ENCODE assay signal across 8 mouse cellular contexts in the genomic region with DNA sequence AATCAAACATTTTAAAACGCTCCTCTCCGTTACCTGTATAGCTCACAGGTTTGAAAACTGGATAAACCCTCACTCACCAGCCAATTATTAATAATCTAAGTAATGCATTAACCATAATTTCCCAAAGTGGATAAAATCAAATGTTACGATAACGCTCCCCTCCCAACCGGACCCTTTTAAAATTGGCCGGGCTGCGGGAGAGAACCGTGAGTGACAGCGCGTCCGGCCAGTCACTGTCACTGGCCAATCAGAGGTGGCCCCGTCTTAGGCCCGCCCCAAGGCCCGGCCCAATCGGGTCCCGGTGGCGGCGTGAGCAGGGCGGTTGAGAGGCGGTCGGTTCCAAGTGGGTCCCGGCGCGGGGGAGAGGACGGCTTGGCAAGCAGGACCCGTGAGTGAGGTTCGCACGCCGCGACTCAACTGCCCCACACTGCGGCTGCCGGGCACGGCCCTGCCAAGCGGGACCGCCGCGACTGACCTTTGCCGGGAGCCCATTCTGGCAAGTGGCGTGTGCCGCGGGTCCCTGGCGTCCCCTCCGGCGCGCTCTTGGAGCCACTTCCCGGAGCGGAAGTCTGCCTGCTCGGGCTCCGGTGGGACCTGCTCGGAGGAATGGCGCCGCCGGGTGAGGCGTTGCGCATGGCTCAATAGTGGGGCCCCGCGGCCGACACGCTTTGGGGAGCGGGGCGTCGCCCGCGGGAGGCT. TPM values are rescaled to one million over a fixed set of nuclear protein-coding genes. Genes with fewer than 3 reads are reported as not detected.
DNase-seq lines count a peak whose midpoint lies in the region; ATAC-seq and TF ChIP-seq lines count a peak whose summit lies in the region.

A gene (plus strand): TSS at position 301 of the 699 bp plus-strand sequence.

- peak within 1 kb of the TSS; percentile 99 for H3K27ac ChIP-seq in forebrain, embryonic 10.5 days
- peak within 1 kb of the TSS; percentile 97 for H3K27ac ChIP-seq in heart, embryonic 15.5 days
- peak within 1 kb of the TSS; percentile 63 for H3K27ac ChIP-seq in liver, embryonic 14.5 days
- peak within 1 kb of the TSS; percentile 87 for H3K27ac ChIP-seq in neural tube, embryonic 11.5 days (ENCODE audit: low read depth, low read length)
- H3K27ac ChIP-seq in stomach, postnatal 0 days (replicated peaks): peak within 1 kb of the TSS; percentile 95

- WGBS in forebrain, embryonic 10.5 days: under 1% methylated on average over 64 of the region's 64 CpGs
- WGBS in heart, embryonic 15.5 days: under 1% methylated on average over 64 of the region's 64 CpGs
- whole genome bisulfite sequencing in liver, embryonic 14.5 days (ENCODE audit: insufficient replicate concordance): under 1% methylated on average over 64 of the region's 64 CpGs
- under 1% methylated on average over 64 of the region's 64 CpGs for WGBS in neural tube, embryonic 11.5 days
- WGBS in stomach, postnatal 0 days: under 1% methylated on average over 64 of the region's 64 CpGs

- H3K36me3 ChIP-seq in forebrain, embryonic 10.5 days (replicated peaks): peaks cover 31% of the 10 kb centered on the region
- H3K36me3 ChIP-seq in heart, embryonic 15.5 days: peaks cover 5% of the 10 kb centered on the region; the same call in 1 of the 2 replicates
- peaks cover 12% of the 10 kb centered on the region for H3K36me3 ChIP-seq in liver, embryonic 14.5 days (replicated peaks; ENCODE audit: control insufficient read depth, insufficient read depth, low read depth)
- peaks cover 2% of the 10 kb centered on the region for H3K36me3 ChIP-seq in neural tube, embryonic 11.5 days (ENCODE audit: control insufficient read depth, insufficient read depth, low read length)
- peaks cover 3% of the 10 kb centered on the region; the same call in 1 of the 2 replicates for H3K36me3 ChIP-seq in stomach, postnatal 0 days (ENCODE audit: control insufficient read depth, insufficient read depth, low read length)

- H3K4me3 ChIP-seq in forebrain, embryonic 10.5 days: peak within 1 kb of the TSS; percentile 83
- H3K4me3 ChIP-seq in heart, embryonic 15.5 days: peak within 1 kb of the TSS; percentile 93
- H3K4me3 ChIP-seq in liver, embryonic 14.5 days (ENCODE audit: insufficient read depth in 1 of 2, low read depth in 2 of 2, low read length in 2 of 2): peak within 1 kb of the TSS; percentile 87 to 90
- H3K4me3 ChIP-seq in neural tube, embryonic 11.5 days (ENCODE audit: low read depth, low read length): peak within 1 kb of the TSS; percentile 80
- peak within 1 kb of the TSS; percentile 99 for H3K4me3 ChIP-seq in stomach, postnatal 0 days (ENCODE audit: low read depth, low read length)

- TF ChIP-seq EP300 in liver, embryonic 14.5 days (IDR thresholded peaks at IDR 0.05; ENCODE audit: low read depth): no peak
- no peak for TF ChIP-seq EP300 in stomach, postnatal 0 days (optimal IDR thresholded peaks at IDR 0.05)

- H3K27me3 ChIP-seq in forebrain, embryonic 10.5 days (ENCODE audit: poor library complexity, severe bottlenecking): no peaks in the 10 kb centered on the region
- H3K27me3 ChIP-seq in heart, embryonic 15.5 days: no peaks in the 10 kb centered on the region
- H3K27me3 ChIP-seq in liver, embryonic 14.5 days (ENCODE audit: control insufficient read depth, insufficient read depth, low read length): no peaks in the 10 kb centered on the region
- no peaks in the 10 kb centered on the region for H3K27me3 ChIP-seq in neural tube, embryonic 11.5 days (ENCODE audit: control insufficient read depth, insufficient read depth, low read length)
- H3K27me3 ChIP-seq in stomach, postnatal 0 days (ENCODE audit: control insufficient read depth, insufficient read depth, low read length): no peaks in the 10 kb centered on the region

- TF ChIP-seq CTCF in liver, embryonic 14.5 days (IDR thresholded peaks at IDR 0.05; ENCODE audit: low read depth): peak; percentile 10; the same call in 1 of the 2 replicates
- peak; percentile 13; the same call in 1 of the 2 replicates for TF ChIP-seq CTCF in stomach, postnatal 0 days (IDR thresholded peaks at IDR 0.05; ENCODE audit: low read depth)

- H3K9ac ChIP-seq in heart, embryonic 15.5 days: peak within 1 kb of the TSS; percentile 93
- peak within 1 kb of the TSS; percentile 90 for H3K9ac ChIP-seq in liver, embryonic 14.5 days (replicated peaks)
- peak within 1 kb of the TSS; percentile 73 for H3K9ac ChIP-seq in neural tube, embryonic 11.5 days (ENCODE audit: low read length)
- H3K9ac ChIP-seq in stomach, postnatal 0 days (ENCODE audit: low read length): peak within 1 kb of the TSS; percentile 95

- H3K4me1 ChIP-seq in forebrain, embryonic 10.5 days: peaks cover 23% of the 10 kb centered on the region
- peaks cover 19% of the 10 kb centered on the region for H3K4me1 ChIP-seq in heart, embryonic 15.5 days (replicated peaks)
- H3K4me1 ChIP-seq in liver, embryonic 14.5 days (replicated peaks; ENCODE audit: control insufficient read depth in 2 of 2, insufficient read depth in 2 of 2, low read length in 1 of 2): peaks cover 12 to 16% of the 10 kb centered on the region in 2 experiments; a peak in 3 of 4 replicates
- peaks cover 9% of the 10 kb centered on the region for H3K4me1 ChIP-seq in neural tube, embryonic 11.5 days (ENCODE audit: control insufficient read depth, insufficient read depth, low read length)
- peaks cover 2% of the 10 kb centered on the region; the same call in 1 of the 2 replicates for H3K4me1 ChIP-seq in stomach, postnatal 0 days (replicated peaks; ENCODE audit: control insufficient read depth, insufficient read depth)

- H3K9me3 ChIP-seq in forebrain, embryonic 10.5 days: no peaks in the 10 kb centered on the region
- no peaks in the 10 kb centered on the region for H3K9me3 ChIP-seq in heart, embryonic 15.5 days (replicated peaks)
- H3K9me3 ChIP-seq in liver, embryonic 14.5 days (ENCODE audit: control insufficient read depth, low read length): no peaks in the 10 kb centered on the region
- H3K9me3 ChIP-seq in neural tube, embryonic 11.5 days (ENCODE audit: control insufficient read depth, low read length): no peaks in the 10 kb centered on the region
- no peaks in the 10 kb centered on the region for H3K9me3 ChIP-seq in stomach, postnatal 0 days (ENCODE audit: control insufficient read depth, low read length)

- peak; percentile 99 for ATAC-seq in heart, embryonic 15.5 days (replicated peaks; ENCODE audit: insufficient number of reproducible peaks, insufficient read depth, low FRiP score, low read depth)
- peak; percentile 99 for ATAC-seq in liver, embryonic 14.5 days (ENCODE audit: insufficient read depth)
- peak; percentile 100 for ATAC-seq in neural tube, embryonic 11.5 days (ENCODE audit: insufficient read depth, low FRiP score, low TSS enrichment)
- peak; percentile 100 for ATAC-seq in stomach, postnatal 0 days (ENCODE audit: low FRiP score, low TSS enrichment)

- DNase-seq in CD8-positive naive resting alpha-beta T cell, adult 2 months (ENCODE audit: low read depth in 2 of 2, low spot score in 2 of 2): peak; percentile 90 to 93
- peak; percentile 88 for DNase-seq in c-Kit-positive CD71-negative TER-119-negative erythroid progenitor cells, embryonic 14.5 days (ENCODE audit: low read depth)
- peak; percentile 96 for DNase-seq in forebrain, embryonic 10.5 days (ENCODE audit: extremely low spot score, low spot score)
- DNase-seq in kidney, postnatal 25 days: peak; percentile 97 to 98
- DNase-seq in liver, embryonic 14.5 days (ENCODE audit: low read depth in 3 of 3, low spot score in 3 of 3): peak; percentile 89
- peak; percentile 98 for DNase-seq in neural tube, embryonic 11.5 days (ENCODE audit: low spot score)
- peak; percentile 97 for DNase-seq in stomach, postnatal 0 days (ENCODE audit: low spot score)

- peak within 1 kb of the TSS; percentile 73 for H3K4me2 ChIP-seq in heart, embryonic 15.5 days
- H3K4me2 ChIP-seq in liver, embryonic 14.5 days (ENCODE audit: low read depth): peak within 1 kb of the TSS; percentile 84
- H3K4me2 ChIP-seq in neural tube, embryonic 11.5 days (ENCODE audit: low read depth): peak within 1 kb of the TSS; percentile 65
- H3K4me2 ChIP-seq in stomach, postnatal 0 days (replicated peaks; ENCODE audit: low read depth): peak within 1 kb of the TSS; percentile 72

RNA-seq across cellular contexts. Expression of the gene that starts here (rescaled TPM):
- polyA plus RNA-seq in forebrain, embryonic 10.5 days (2016; fragmentation: Nextera tagmentation; extraction: Ambion mirVana): 293 and 298 TPM in 2 replicates
- polyA plus RNA-seq in heart, embryonic 15.5 days (2015; fragmentation: Nextera tagmentation; extraction: Ambion mirVana): 152 and 188 TPM in 2 replicates
- 95.9 and 98.5 TPM in 2 replicates for polyA plus RNA-seq in liver, embryonic 14.5 days (2012; rRNA removed)
- polyA plus RNA-seq in liver, embryonic 14.5 days (2014; fragmentation: Nextera tagmentation; extraction: Ambion mirVana): 128 and 140 TPM in 2 replicates
- 261 and 267 TPM in 2 replicates for polyA plus RNA-seq in neural tube, embryonic 11.5 days (2014; fragmentation: Nextera tagmentation; extraction: Ambion mirVana)
- polyA plus RNA-seq in stomach, postnatal 0 days (2015; fragmentation: Nextera tagmentation; extraction: Ambion mirVana): 178 and 192 TPM in 2 replicates

Comparison
In these comparisons a context has a peak if more than half of its experiments do, and no peak if none do; other contexts are left out.
1. Peak in every context shown above with its lines: DNase-seq, ATAC-seq, H3K4me3 ChIP-seq and H3K27ac ChIP-seq.